Mouse (Mus musculus): ENCODE results near the gene Zcwpw1. TPM values are rescaled to one million over a fixed set of nuclear protein-coding genes. Genes with fewer than 3 reads are reported as not detected.
"Not testable (repeated sequence)": the region's sequence is repeated elsewhere in the genome, so short reads cannot be mapped to it uniquely, and the experiment has no call there.

Zcwpw1 gene
- total RNA-seq, 1 experiment from 2014 or later = 5.7 TPM

DNA sequence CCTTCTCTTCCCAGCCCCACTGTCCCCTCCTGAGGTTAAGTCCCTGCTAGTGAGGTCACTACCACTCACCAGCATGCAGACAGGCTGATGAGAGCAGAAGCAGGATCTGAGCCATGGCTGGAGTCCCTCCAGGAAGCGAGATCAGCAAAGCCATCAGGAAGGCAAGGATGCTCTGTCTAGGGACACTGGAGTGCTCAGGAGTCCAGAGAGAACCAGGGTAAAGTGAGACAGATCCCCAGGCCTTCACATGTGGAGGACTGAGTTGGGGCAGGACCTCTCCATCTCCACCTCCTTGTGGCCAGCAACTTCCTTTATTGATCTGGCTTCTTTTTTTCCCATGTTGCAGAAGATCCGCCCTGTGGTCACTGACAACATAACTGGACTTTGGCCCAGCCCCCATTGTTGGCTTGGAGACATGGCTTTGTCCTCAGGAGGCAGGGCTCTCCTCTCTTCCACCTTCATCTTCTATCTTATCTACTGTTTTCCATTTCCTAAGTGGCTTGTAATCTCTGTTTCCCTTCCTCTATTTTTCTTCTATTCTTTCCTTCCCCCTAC lies 48.4 kb downstream of the Zcwpw1 start, which contains the start of gene Pilra:
TSS of gene Pilra (minus strand) at position 316 of the 555 bp plus-strand sequence.
- DNase-seq = not testable (repeated sequence)

DNA sequence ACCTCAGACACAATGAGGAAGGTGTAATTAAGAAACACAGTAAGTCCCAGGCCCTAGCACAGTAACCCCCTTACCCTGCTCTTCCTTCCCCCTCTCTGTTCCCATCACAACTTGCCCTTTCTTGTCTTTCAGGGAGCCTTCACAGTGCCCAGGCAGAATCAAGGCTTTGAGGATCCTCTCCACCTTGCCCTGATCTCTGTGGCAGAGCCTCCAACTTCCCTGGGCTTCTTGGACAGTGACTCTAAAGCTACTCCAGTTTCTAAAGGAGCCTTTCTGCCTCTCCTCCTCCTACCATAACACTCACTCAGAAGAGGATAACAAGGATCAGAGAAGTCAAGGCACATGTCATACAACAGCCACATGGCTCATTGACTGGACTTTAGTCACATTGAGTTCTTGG lies 49.0 kb downstream of the Zcwpw1 start:
- DNase-seq = no peak

DNA sequence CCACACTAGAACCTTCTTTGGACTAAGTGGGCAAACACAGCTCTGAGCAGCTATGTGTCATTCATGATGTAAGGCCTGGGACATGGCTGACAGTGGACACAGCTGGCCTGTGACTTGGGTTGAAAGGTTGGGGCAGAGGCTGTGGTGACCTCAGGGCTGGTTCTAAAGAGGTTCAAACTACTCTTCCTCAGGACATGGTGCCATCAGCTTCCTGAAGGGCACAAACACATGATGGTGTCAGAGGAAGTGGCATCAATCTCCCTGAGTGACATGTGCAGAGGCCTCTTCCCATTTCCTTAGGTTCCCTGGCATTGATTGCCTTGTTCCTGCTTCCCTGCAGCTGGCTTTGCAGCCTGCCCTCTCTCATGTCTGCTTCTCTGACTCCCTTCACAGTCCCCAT lies 49.5 kb downstream of the Zcwpw1 start:
- not testable (repeated sequence) for DNase-seq

GRCm38 (mm10) chr5:137850313-137850712 lies 62.7 kb downstream of the Zcwpw1 start:
- DNase-seq = not testable (repeated sequence)

- not testable (repeated sequence) for DNase-seq
Observed at GRCm38 (mm10) chr5:137854907-137855306, 67.3 kb downstream of the Zcwpw1 start.

- DNase-seq = peak; percentile 13
Observed at GRCm38 (mm10) chr5:137856870-137857269, 69.3 kb downstream of the Zcwpw1 start.

GRCm38 (mm10) chr5:137857960-137858710 lies 70.5 kb downstream of the Zcwpw1 start, which contains the start of gene Pilrb1:
Gene Pilrb1, minus strand, starts transcription at chr5:137858106.
- DNase-seq = not testable (repeated sequence)

GRCm38 (mm10) chr5:137864008-137864407 lies 76.4 kb downstream of the Zcwpw1 start:
- not testable (repeated sequence) for DNase-seq

GRCm38 (mm10) chr5:137868600-137868999 lies 81.0 kb downstream of the Zcwpw1 start:
- not testable (repeated sequence) for DNase-seq

DNA sequence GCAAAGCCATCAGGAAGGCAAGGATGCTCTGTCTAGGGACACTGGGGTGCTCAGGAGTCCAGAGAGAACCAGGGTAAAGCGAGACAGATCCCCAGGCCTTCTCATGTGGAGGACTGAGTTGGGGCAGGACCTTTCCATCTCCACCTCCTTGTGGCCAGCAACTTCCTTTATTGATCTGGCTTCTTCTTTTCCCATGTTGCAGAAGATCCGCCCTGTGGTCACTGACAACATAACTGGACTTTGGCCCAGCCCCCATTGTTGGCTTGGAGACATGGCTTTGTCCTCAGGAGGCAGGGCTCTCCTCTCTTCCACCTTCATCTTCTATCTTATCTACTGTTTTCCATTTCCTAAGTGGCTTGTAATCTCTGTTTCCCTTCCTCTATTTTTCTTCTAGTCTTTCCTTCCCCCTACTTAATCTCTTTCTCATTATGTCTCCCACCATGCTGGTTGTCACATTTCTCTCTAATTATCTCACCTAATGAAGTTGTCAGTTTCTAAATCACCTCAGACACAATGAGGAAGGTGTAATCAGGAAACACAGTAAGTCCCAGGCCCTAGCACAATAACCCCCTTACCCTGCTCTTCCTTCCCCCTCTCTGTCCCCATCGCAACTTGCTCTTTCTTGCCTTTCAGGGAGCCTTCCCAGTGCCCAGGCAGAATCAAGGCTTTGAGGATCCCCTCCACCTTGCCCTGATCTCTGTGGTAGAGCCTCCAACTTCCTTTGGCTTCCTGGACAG lies 84.2 kb downstream of the Zcwpw1 start, which contains the start of gene Pilrb2:
TSS of gene Pilrb2 (minus strand) at position 172 of the 737 bp plus-strand sequence.
- not testable (repeated sequence) for DNase-seq

Other genes with a start within 250 kb of the Zcwpw1 start
- gene Actl6b, start 234.3 kb upstream of the Zcwpw1 start, total RNA-seq (2021) = 2.8 and 3.8 TPM in 2 replicates
- gene Tfr2, start 218.0 kb upstream of the Zcwpw1 start, total RNA-seq (2021) = 1.4 and 26.4 TPM in 2 replicates
- 42.5 and 44.9 TPM in 2 replicates for gene Mospd3, start 186.7 kb upstream of the Zcwpw1 start, total RNA-seq (2021)
- gene Pcolce, start 174.0 kb upstream of the Zcwpw1 start, total RNA-seq (2021) = 414 and 471 TPM in 2 replicates
- 0.38 and 0.85 TPM in 2 replicates for gene Fbxo24, start 158.8 kb upstream of the Zcwpw1 start, total RNA-seq (2021)
- 30.1 and 35.9 TPM in 2 replicates for gene Lrch4, start 158.7 kb upstream of the Zcwpw1 start, total RNA-seq (2021)
- 7.2 and 11.6 TPM in 2 replicates for gene Gm20605, start 158.6 kb upstream of the Zcwpw1 start, total RNA-seq (2021)
- 7.4 and 12.8 TPM in 2 replicates for gene Sap25, start 146.5 kb upstream of the Zcwpw1 start, total RNA-seq (2021)
- 4.2 and 4.6 TPM in 2 replicates for gene Irs3, start 142.1 kb upstream of the Zcwpw1 start, total RNA-seq (2021)
- gene Agfg2, start 103.1 kb upstream of the Zcwpw1 start, total RNA-seq (2021) = 22.9 and 25.3 TPM in 2 replicates
- gene Nyap1, start 46.2 kb upstream of the Zcwpw1 start, total RNA-seq (2021) = 3.6 and 5.9 TPM in 2 replicates
- gene Tsc22d4, start 42.1 kb upstream of the Zcwpw1 start, total RNA-seq (2021) = 74.9 and 87.3 TPM in 2 replicates
- gene Ppp1r35, start 8.9 kb upstream of the Zcwpw1 start, total RNA-seq (2021) = 20.4 and 21.9 TPM in 2 replicates
- gene Mepce, start 143 bp upstream of the Zcwpw1 start, total RNA-seq (2021) = 41.5 and 46.7 TPM in 2 replicates
- gene Pilra, start 48.5 kb downstream of the Zcwpw1 start, total RNA-seq (2021) = 1.2 and 2.9 TPM in 2 replicates
- gene Pilrb1, start 70.3 kb downstream of the Zcwpw1 start, total RNA-seq (2021) = 0.67 and 1.6 TPM in 2 replicates
- 0.45 and 0.70 TPM in 2 replicates for gene Pilrb2, start 84.0 kb downstream of the Zcwpw1 start, total RNA-seq (2021)
- 0.26 and 7.7 TPM in 2 replicates for gene Cyp3a13, start 133.8 kb downstream of the Zcwpw1 start, total RNA-seq (2021)
- gene Gjc3, start 175.3 kb downstream of the Zcwpw1 start, total RNA-seq (2021) = 0.70 and 0.94 TPM in 2 replicates
- 6.4 and 99.5 TPM in 2 replicates for gene Azgp1, start 193.7 kb downstream of the Zcwpw1 start, total RNA-seq (2021)
- gene Smok3a, start 233.5 kb downstream of the Zcwpw1 start, total RNA-seq (2021) = not detected in 2 replicates
- not detected in 2 replicates for gene Smok3b, start 233.6 kb downstream of the Zcwpw1 start, total RNA-seq (2021)